Mouse (Mus musculus) R1 (cell line): Measurements from ENCODE around the gene Med18.

Source experiments
- DNase-seq: peaks from one replicate; pipeline ENCODE4 v3.0.0-alpha.2; 2018; ENCODE audit warnings: low read depth, low spot score

Gene Med18

DNA sequence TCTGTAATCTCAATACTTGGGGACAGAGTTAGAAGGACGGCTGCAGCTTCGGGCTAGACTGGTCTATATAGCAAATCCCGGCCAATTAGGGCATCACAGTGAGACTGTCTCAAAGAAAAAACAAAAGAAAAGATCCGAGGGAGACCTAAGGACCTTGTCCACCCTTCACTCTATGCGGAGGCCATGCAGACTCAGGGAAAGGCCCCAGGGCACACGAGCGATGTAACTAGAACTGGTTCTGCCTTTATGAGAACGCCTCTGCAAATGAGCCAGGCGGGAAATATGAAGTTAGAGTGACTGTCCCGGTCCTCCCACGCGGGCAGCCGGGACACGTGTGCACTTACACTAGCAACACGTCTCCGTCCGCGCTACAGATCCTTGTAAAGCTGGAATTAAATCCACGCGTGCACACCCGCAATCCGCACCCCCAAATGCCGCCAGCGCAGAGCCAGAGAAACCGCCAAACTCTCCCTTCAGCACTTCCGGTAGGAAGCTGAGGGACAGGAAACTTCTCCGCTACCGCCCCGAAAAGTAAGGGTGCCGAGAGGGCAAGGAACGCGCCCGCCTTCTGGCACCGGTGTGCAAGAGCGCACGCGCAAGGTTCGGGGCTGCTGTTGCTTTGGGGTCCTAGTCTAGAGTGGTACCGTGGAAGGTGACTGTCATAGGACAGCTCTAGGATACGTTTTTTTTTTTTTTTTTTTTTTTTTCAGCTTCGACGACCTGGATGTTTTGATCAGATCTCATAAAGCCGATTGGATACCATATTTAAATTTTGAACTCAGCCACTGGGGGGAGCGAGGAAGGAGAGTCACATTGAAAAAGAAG is at the start of gene Med18:
TSS of gene Med18 (minus strand) at position 492 of the 825 bp plus-strand sequence.
- peak; percentile 98 for DNase-seq

DNA sequence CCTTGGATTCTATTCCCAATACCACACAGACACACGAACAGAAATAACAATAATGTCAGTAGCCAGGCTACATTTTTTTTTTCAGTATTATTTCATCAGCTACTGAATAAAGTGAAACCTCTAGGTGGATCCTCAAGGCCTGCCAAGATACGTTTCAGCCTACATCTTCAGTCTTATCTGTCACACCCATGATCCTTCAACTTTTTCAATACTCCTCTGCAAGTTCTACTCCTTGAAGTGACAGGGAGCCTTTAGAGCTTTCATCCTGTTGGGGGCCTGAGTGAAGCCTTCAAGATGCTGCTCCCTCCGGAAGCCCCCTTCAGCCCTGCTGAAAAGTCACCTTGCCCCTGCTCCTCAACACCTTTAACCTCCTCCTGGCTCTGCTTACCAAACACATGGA is 48.4 kb upstream of the Med18 start:
- no peak for DNase-seq

DNA sequence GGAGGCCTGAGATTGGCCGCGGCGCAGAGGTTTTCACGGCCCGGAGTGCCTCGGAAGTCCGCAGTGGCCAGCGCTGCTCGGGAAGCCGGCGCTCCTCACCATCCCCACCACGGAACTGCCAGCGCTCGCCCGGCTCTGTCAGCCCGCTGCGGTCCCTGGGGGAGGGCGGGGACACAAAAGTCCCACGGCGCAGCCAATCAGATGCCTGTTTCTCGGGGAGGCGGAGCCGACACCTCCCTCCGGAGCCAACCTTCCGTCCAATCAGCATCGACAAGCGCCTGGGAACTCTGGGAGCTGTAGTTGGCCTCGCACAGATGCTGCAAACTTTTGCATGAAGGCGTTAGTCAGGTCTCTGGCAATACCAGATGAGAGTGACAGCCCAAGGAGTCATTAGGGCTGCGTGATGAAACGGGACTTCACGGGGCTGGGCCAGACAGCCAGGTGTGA is 46.7 kb upstream of the Med18 start, which contains the start of gene Sesn2:
TSS of gene Sesn2 (minus strand) at position 150 of the 447 bp plus-strand sequence.
- DNase-seq, result peak; percentile 98

DNA sequence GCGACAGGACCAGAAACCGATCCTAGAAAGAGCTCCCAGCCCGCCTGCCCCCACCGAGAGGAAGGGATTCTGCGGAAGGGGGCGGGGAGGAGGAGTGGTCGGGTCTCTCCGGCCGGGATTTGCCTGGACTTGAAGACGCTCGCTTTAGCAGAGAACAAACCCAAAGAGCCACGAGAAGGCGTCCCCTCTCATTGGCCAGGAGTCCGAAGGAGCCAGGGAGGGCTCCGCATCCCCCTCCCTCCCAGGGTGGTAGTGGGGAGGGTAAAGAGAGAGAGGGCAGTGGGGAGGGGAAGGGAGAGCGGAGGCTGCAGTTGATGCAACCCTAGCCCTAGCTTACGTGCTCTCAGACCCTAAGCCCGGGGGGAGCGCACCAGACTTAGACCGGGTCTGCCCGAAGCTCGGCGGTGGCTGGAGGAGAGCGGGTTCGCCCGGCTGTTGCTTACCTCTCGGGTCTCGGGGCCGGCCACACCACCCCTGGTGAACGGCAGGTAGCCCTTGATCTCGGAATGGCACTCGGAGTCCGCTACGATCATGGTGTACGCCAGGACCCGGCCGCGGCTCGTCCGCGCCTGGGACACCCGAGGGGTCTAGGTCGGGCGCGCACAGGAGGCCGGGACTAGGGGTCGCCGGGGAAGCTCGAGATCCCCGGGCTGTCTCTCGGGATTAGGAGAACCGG is 46.0 kb upstream of the Med18 start:
- DNase-seq, result peak; percentile 98

DNA sequence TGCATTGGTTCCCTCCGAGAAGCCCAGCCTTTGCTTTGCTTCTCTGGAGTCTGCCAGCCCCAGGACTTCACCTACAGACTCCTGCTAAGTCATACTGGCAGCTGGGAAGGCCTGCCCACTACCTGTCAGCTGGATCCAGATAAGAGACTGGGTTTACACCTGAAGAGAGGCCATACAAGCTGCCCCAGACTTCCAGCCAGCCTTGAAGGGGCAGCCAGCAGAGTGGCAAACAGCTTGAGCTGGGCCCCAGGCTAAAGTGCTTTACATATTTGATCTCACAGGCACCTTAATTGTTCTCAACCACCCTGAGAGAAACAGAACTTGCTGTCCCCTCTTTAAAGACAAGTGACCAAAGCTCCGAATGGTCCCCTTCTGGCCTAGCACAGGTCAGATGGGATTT is 43.5 kb upstream of the Med18 start:
- DNase-seq, result no peak

DNA sequence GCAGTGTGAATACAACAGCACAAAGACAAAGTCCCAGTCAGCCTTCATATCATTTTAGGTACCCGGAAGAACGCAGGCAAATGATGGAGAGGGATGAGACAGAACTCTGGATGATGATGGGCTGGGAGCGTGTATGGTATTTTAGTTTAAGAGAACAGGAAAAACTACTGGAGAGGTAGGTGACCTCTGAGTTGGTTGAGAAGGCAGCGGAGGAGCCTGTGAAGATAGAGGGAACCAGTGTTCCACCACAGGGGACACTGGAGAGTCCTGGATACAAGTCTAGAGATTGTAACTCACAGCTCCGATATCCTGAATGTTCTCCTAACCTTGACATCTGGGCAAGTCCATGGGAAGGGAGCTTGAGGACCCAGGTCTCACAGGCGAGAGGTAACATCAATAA is 42.5 kb upstream of the Med18 start:
- peak; percentile 52 for DNase-seq

GRCm38 (mm10) chr4:132505800-132506199 is 42.1 kb upstream of the Med18 start:
- peak; percentile 87 for DNase-seq

DNA sequence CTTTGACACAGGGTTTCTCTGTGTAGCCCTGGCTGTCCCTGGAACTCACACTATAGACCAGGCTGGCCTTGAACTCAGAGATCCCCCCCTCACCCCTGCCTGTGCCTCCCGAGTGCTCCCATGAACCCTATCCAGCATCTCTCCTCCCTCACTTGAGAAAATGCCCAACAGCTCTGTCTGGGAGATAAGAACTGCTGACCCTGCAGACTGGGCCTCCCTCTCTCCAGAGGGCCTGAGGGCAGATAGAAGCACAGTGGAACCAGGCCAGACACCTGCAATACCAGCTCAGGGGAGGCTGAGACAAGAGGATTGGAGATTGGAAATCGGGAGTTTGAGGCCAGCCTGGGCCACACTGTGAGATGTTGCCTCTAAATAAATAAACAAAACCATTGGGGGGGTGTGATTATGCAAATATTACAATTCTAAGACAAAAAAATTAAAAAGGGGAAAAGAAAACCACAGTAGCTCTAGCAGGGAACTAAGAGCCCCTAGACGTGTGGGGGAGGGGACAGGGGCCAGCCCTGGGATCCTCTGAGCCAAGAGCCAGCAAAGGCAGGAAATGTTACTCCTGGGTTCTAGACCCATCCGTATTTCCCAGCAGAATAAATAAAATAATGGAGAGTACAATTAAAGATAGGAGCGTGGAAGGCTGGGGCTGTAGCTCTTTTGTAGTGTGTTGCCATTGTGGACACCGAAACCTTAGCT is 41.5 kb upstream of the Med18 start:
- DNase-seq, result peak; percentile 42

DNA sequence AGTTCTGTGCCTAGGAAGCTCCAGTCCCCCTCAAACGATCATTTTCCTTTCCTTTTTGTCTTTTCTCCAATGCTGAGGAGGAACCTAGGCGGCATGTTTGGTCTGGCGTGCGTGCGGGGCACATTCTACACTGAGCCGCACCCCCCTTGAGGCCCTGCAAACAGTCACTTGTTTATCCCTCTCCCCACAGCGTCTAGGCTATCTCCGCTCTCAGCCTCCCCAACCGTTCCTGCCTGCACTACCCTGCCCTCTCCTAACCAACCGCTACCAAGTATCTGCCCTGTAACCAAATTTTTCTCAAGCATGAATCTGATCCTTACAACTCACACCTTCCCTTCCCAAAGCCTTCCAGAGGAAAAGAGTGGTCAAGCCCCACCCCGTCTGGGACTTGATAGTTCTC is 39.6 kb upstream of the Med18 start:
- DNase-seq, result no peak

DNA sequence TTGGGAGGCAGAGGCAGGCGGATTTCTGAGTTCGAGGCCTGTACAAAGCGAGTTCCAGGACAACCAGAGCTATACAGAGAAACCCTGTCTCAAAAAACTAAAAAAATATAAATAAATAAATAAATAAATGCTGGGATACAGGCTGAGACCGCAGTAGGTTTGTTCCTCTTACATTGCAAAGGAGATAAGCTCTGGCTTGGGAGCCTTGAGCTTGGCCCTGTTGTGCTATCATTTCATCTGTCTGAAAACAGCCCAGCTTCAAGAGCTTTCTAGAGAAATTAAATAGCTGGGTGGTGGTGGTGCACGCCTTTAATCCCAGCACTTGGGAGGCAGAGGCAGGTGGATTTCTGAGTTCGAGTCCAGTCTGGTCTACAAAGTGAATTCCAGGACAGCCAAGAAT is 37.9 kb upstream of the Med18 start:
- no peak for DNase-seq

DNA sequence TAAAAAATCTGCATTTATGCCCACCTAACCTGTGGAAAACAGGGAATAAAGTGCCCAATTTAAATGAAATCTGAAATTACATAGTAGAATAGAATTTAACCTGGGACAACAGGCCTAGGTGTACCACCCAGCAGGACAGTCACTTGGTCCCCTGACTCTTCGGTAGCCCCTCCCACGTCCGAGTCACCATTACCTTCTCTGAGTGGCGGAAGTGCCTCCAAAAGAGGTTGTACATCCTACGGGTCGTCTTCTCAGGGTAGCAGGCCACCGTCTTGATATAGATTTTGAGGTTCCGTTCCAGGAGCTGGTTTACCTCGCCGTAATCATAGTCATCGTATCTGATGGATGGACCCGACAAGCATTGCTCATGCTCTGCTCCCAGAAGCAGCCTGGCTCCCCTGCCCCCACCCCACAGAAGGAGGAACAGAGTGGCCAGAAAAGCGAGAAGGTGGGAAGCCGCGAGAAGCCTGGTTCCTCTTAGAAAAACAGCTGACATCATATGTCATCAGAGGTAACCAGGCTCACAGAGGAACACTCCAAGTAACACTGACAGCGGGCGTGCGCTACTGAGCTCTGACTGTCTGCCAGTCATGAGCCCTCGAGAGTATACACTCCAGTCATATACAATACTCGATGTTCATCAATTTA is 30.7 kb upstream of the Med18 start:
- no peak for DNase-seq

DNA sequence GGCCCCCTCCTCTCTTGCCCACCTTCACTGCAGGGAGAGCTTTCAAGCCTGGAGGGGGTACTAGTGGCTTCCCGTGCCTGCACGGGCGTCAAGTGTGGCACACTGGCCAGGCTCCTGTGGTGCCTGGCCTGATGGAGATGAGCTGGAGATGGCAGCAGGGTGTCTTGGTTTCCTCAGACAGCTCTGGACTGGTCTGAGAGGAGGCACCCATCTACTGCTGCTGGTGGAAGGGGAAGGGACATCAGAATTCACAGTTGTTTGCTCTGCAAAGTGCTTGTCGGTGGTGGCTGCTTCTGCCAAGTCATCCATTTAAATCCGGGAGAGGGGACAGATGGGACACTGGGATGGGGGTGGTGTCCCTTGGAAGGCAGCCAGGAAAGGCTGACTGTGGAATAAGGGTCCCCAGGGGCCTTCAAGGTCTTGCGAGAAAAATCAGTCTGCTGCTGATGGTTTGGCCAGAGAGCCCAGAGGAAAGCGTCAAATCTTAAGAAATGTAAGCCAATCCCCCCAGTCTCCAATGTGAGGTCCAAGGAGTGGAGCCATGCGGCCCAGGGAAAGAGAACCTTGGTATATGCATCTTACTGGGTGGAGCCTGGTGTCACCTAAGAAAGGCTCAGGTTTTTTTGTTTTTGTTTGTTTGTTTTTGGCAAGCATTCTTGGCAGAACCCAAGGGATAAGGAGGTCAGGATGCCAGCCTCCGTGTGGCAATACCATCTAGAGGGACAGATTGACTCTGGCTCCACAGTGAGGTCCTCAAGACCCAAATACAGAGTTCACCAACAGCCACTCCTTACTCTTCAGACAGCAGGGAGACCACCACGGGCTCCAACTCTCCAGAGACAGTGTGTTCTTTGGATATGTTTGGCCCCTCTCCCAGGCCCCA is 28.7 kb upstream of the Med18 start:
- no peak for DNase-seq

- DNase-seq, result no peak
These were observed 28.0 kb upstream of the Med18 start for GRCm38 (mm10) chr4:132491748-132492147.

GRCm38 (mm10) chr4:132491057-132491456 is 27.3 kb upstream of the Med18 start:
- no peak for DNase-seq

DNA sequence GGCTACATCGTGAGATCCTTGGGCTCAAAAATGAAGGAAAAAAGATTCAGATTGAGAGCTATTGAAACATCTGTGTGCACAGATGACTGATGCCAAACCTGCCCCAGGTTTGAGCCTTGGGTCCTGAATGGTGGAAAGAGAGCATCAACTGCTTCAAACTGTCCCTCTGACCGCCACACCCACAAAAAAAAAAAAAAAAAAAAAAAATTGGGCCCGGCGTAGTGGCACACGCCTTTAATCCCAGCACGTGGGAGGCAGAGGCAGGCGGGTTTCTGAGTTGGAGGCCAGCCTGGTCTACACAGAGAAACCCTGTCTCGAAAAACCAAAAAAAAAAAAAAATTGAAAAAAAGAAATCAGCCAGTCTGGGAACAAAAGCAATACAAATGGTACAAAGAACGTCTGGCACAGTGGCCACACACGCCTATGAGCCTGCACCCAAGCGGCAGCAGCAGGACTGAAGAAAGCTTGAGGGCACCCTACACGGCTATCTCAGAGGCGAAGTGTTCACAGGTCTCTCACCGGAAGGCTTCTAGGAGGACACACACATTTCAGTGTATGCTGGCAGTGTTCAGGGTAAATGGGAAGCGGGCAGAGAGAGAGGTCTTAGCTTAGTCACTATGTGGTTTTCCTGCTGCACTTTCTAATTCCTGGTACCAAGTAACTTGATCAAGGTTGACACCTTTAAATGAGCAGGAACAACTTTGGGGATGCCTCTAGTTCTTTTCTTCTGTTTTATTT is 26.7 kb upstream of the Med18 start:
- DNase-seq, result no peak

- no peak for DNase-seq
These were observed 25.3 kb upstream of the Med18 start for GRCm38 (mm10) chr4:132488976-132489375.

- DNase-seq, result no peak
These were observed 24.8 kb upstream of the Med18 start for GRCm38 (mm10) chr4:132488521-132488920.

GRCm38 (mm10) chr4:132484820-132485219 is 21.1 kb upstream of the Med18 start:
- DNase-seq, result no peak

- no peak for DNase-seq
These were observed 20.5 kb upstream of the Med18 start for GRCm38 (mm10) chr4:132484231-132484630.

DNA sequence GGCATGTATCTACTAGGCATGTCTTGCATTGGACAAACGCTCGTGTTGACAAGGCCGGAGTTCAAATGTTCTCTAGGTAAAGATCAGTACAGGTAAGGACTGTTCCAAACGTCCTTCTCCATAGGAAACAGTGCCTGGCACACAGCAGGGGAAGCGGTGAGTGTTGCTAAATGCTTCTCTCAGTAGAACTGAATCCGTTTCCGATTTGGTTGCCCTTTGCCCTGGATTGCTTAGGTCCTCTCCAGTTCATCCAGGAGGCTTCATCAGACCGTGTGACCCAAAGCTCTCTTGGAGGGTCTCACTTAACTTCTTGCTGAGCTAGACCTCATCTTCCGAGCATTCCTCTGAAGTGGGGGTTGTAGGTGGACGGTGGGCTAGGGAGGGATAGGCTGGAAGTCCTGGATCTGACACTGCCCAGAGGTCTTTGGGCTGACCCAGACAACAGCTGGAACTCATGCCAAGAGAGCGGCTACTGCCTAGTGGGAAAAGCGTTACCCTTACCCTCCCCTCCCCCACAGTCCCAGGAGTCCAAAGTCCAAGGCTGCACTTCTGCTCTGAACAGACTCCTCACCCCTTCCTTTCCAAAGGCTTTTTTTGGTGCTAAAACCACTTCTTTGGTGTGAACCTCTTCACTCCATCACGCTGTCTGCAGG is 19.4 kb upstream of the Med18 start:
- no peak for DNase-seq
